Mouse (Mus musculus) hematopoietic stem cell, adult 5-6 weeks (primary cell): Measurements from ENCODE around the gene Iqschfp. TPM values are rescaled to one million over a fixed set of nuclear protein-coding genes. Genes with fewer than 3 reads are reported as not detected.
A peak's percentile ranks its signal among the peaks of the same experiment; 100 is the strongest.

Experiments
- ATAC-seq, 2 experiments: fragments of 125-278 bp in 1 of 2; replicated peaks in 1 of 2; 2 replicates each; pipeline ENCODE4 v1.8.0; 2016 to 2017; ENCODE audit warnings: inconsistent platforms in 2 of 2, mild to moderate bottlenecking in 2 of 2, moderate number of reproducible peaks in 2 of 2, low read depth in 1 of 2, moderate TSS enrichment in 1 of 2; ENCODE audit not compliant: low FRiP score in 2 of 2, poor library complexity in 2 of 2, severe bottlenecking in 2 of 2, insufficient read depth in 1 of 2, low TSS enrichment in 1 of 2
- total RNA-seq: library from RNA; stranded (forward); fragments of 172-1452, 232-1000 nt; gene quantifications from 2 replicates; pipeline ENCODE4 v1.2.3, GENCODE M21; 2017

Iqschfp gene
- total RNA-seq, 1 experiment from 2014 or later: not detected

- ATAC-seq: no peak
These were observed 528.9 kb downstream of the Iqschfp start for GRCm38 (mm10) chr3:68420927-68421326.

- no peak for ATAC-seq
These were observed 529.8 kb downstream of the Iqschfp start for GRCm38 (mm10) chr3:68421849-68422248.

- ATAC-seq: no peak
These were observed 536.0 kb downstream of the Iqschfp start for GRCm38 (mm10) chr3:68428081-68428480.

GRCm38 (mm10) chr3:68434435-68434834, 542.4 kb downstream of the Iqschfp start:
- no peak for ATAC-seq

GRCm38 (mm10) chr3:68434897-68435296, 542.9 kb downstream of the Iqschfp start:
- ATAC-seq: no peak

GRCm38 (mm10) chr3:68448480-68448879, 556.4 kb downstream of the Iqschfp start:
- no peak for ATAC-seq

GRCm38 (mm10) chr3:68451634-68452033, 559.6 kb downstream of the Iqschfp start:
- no peak for ATAC-seq

- ATAC-seq: no peak
These were observed 561.2 kb downstream of the Iqschfp start for GRCm38 (mm10) chr3:68453266-68453665.

- ATAC-seq: no peak
These were observed 561.9 kb downstream of the Iqschfp start for GRCm38 (mm10) chr3:68453719-68454455.

GRCm38 (mm10) chr3:68466643-68467042, 574.6 kb downstream of the Iqschfp start:
- ATAC-seq: no peak

- peak; percentile 36 to 38 for ATAC-seq
These were observed 576.1 kb downstream of the Iqschfp start for GRCm38 (mm10) chr3:68467941-68468687.

GRCm38 (mm10) chr3:68469643-68470042, 577.6 kb downstream of the Iqschfp start:
- ATAC-seq: no peak

- ATAC-seq: no peak
These were observed 578.0 kb downstream of the Iqschfp start for GRCm38 (mm10) chr3:68470061-68470460.

- ATAC-seq: no peak
These were observed 578.6 kb downstream of the Iqschfp start for GRCm38 (mm10) chr3:68470622-68471021.

- ATAC-seq: no peak
These were observed 584.3 kb downstream of the Iqschfp start for GRCm38 (mm10) chr3:68476336-68476735.

- no peak for ATAC-seq
These were observed 585.4 kb downstream of the Iqschfp start for GRCm38 (mm10) chr3:68477478-68477877.

GRCm38 (mm10) chr3:68479266-68479665, 587.2 kb downstream of the Iqschfp start:
- ATAC-seq: no peak

GRCm38 (mm10) chr3:68483517-68483916, 591.5 kb downstream of the Iqschfp start:
- no peak for ATAC-seq

- ATAC-seq: no peak
These were observed 592.0 kb downstream of the Iqschfp start for GRCm38 (mm10) chr3:68484021-68484420.
